Mouse (Mus musculus): ENCODE results near the gene Rgs11. TPM values are rescaled to one million over a fixed set of nuclear protein-coding genes. Genes with fewer than 3 reads are reported as not detected.

The Rgs11 gene
- polyA plus RNA-seq, 1 experiment from 2014 or later = 1.1 TPM

- H3K9me3 ChIP-seq = no peaks in the 10 kb centered on the region
- H3K27ac ChIP-seq = no peak overlapping the region
- H3K4me3 ChIP-seq = no peak overlapping the region
- peaks cover 12% of the 10 kb centered on the region for H3K36me3 ChIP-seq (replicated peaks)
- no peak for DNase-seq (ENCODE audit: extremely low spot score, low spot score)
- peaks cover 80% of the 10 kb centered on the region for H3K27me3 ChIP-seq (ENCODE audit: poor library complexity, severe bottlenecking)
- H3K4me1 ChIP-seq = peaks cover 50% of the 10 kb centered on the region
Observed at GRCm38 (mm10) chr17:26201998-26202397, 753 bp upstream of the Rgs11 start.

- Histone ChIP-seq H3K9me3 (no peaks in the 10 kb centered on the region), H3K4me1 (peaks cover 50% of the 10 kb centered on the region), H3K27me3 (ENCODE audit: poor library complexity, severe bottlenecking) (peaks cover 80% of the 10 kb centered on the region), H3K27ac (no peak overlapping the region), H3K4me3 (peak overlapping the region; percentile 52), H3K36me3 (replicated peaks) (no peaks in the 10 kb centered on the region)
- DNase-seq (ENCODE audit: extremely low spot score, low spot score) = no peak
- WGBS = 1% methylated on average over 30 of the region's 30 CpGs
Observed at GRCm38 (mm10) chr17:26203321-26203811, 615 bp downstream of the Rgs11 start.

GRCm38 (mm10) chr17:26204766-26205165 lies 2.0 kb downstream of the Rgs11 start:
- no peak overlapping the region for H3K4me3 ChIP-seq
- H3K27me3 ChIP-seq (ENCODE audit: poor library complexity, severe bottlenecking) = peaks cover 67% of the 10 kb centered on the region
- no peak for DNase-seq (ENCODE audit: extremely low spot score, low spot score)
- no peaks in the 10 kb centered on the region for H3K9me3 ChIP-seq
- H3K4me1 ChIP-seq = peaks cover 50% of the 10 kb centered on the region
- H3K36me3 ChIP-seq (replicated peaks) = no peaks in the 10 kb centered on the region
- WGBS = 27% methylated on average over 11 of the region's 11 CpGs
- H3K27ac ChIP-seq = no peak overlapping the region

- Histone ChIP-seq H3K4me1 (peaks cover 39% of the 10 kb centered on the region), H3K27ac (no peak overlapping the region), H3K9me3 (no peaks in the 10 kb centered on the region), H3K4me3 (no peak overlapping the region), H3K36me3 (replicated peaks) (no peaks in the 10 kb centered on the region), H3K27me3 (ENCODE audit: poor library complexity, severe bottlenecking) (peaks cover 50% of the 10 kb centered on the region)
- 60% methylated on average over 1 of the region's 1 CpGs for WGBS
- DNase-seq (ENCODE audit: extremely low spot score, low spot score) = no peak
Observed at GRCm38 (mm10) chr17:26206392-26206791, 3.6 kb downstream of the Rgs11 start.

- peaks cover 26% of the 10 kb centered on the region for H3K4me1 ChIP-seq
- H3K4me3 ChIP-seq = no peak within 1 kb of the TSS
- no peaks in the 10 kb centered on the region for H3K36me3 ChIP-seq (replicated peaks)
- WGBS = 93% methylated on average over 12 of the region's 12 CpGs
- DNase-seq (ENCODE audit: extremely low spot score, low spot score) = no peak
- no peaks in the 10 kb centered on the region for H3K9me3 ChIP-seq
- peaks cover 37% of the 10 kb centered on the region for H3K27me3 ChIP-seq (ENCODE audit: poor library complexity, severe bottlenecking)
- no peak within 1 kb of the TSS for H3K27ac ChIP-seq
Observed at GRCm38 (mm10) chr17:26207686-26208085, 4.9 kb downstream of the Rgs11 start, which contains the start of gene Arhgdig. Arhgdig (minus strand) TSS chr17:26207786.

- no peak for DNase-seq (ENCODE audit: extremely low spot score, low spot score)
- Histone ChIP-seq H3K4me3 (no peak overlapping the region), H3K27ac (no peak overlapping the region), H3K27me3 (ENCODE audit: poor library complexity, severe bottlenecking) (no peaks in the 10 kb centered on the region; the same call in 1 of the 2 replicates), H3K9me3 (no peaks in the 10 kb centered on the region), H3K36me3 (replicated peaks) (peaks cover 6% of the 10 kb centered on the region; the same call in 1 of the 2 replicates), H3K4me1 (no peaks in the 10 kb centered on the region)
- WGBS = 88% methylated on average over 7 of the region's 7 CpGs
Observed at GRCm38 (mm10) chr17:26212241-26212640, 9.5 kb downstream of the Rgs11 start.

- no peak for DNase-seq (ENCODE audit: extremely low spot score, low spot score)
- 89% methylated on average over 11 of the region's 11 CpGs for WGBS
- Histone ChIP-seq H3K9me3 (no peaks in the 10 kb centered on the region), H3K4me1 (no peaks in the 10 kb centered on the region), H3K27ac (no peak overlapping the region), H3K36me3 (replicated peaks) (peaks cover 6% of the 10 kb centered on the region), H3K4me3 (no peak overlapping the region), H3K27me3 (ENCODE audit: poor library complexity, severe bottlenecking) (no peaks in the 10 kb centered on the region)
Observed at GRCm38 (mm10) chr17:26212681-26213080, 9.9 kb downstream of the Rgs11 start.

GRCm38 (mm10) chr17:26221508-26221907 lies 18.8 kb downstream of the Rgs11 start:
- WGBS = 73% methylated on average over 2 of the region's 2 CpGs
- no peaks in the 10 kb centered on the region for H3K9me3 ChIP-seq
- no peak overlapping the region for H3K27ac ChIP-seq
- DNase-seq (ENCODE audit: extremely low spot score, low spot score) = no peak
- H3K4me3 ChIP-seq = no peak overlapping the region
- H3K4me1 ChIP-seq = no peaks in the 10 kb centered on the region
- H3K36me3 ChIP-seq (replicated peaks) = peaks cover 4% of the 10 kb centered on the region
- no peaks in the 10 kb centered on the region for H3K27me3 ChIP-seq (ENCODE audit: poor library complexity, severe bottlenecking)

- H3K27ac ChIP-seq = no peak overlapping the region
- WGBS = 89% methylated on average over 12 of the region's 12 CpGs
- no peaks in the 10 kb centered on the region for H3K27me3 ChIP-seq (ENCODE audit: poor library complexity, severe bottlenecking)
- H3K9me3 ChIP-seq = no peaks in the 10 kb centered on the region
- no peaks in the 10 kb centered on the region for H3K4me1 ChIP-seq
- no peaks in the 10 kb centered on the region for H3K36me3 ChIP-seq (replicated peaks)
- no peak for DNase-seq (ENCODE audit: extremely low spot score, low spot score)
- no peak overlapping the region for H3K4me3 ChIP-seq
Observed at GRCm38 (mm10) chr17:26225150-26225549, 22.4 kb downstream of the Rgs11 start.

GRCm38 (mm10) chr17:26229776-26230175 lies 27.0 kb downstream of the Rgs11 start:
- WGBS = 92% methylated on average over 5 of the region's 5 CpGs
- H3K4me3 ChIP-seq = no peak overlapping the region

GRCm38 (mm10) chr17:26231156-26231555 lies 28.4 kb downstream of the Rgs11 start:
- H3K36me3 ChIP-seq (replicated peaks) = no peaks in the 10 kb centered on the region
- WGBS = 89% methylated on average over 5 of the region's 5 CpGs
- H3K27me3 ChIP-seq (ENCODE audit: poor library complexity, severe bottlenecking) = no peaks in the 10 kb centered on the region
- no peak for DNase-seq (ENCODE audit: extremely low spot score, low spot score)
- H3K9me3 ChIP-seq = no peaks in the 10 kb centered on the region
- H3K4me3 ChIP-seq = no peak overlapping the region
- no peak overlapping the region for H3K27ac ChIP-seq
- peaks cover 14% of the 10 kb centered on the region for H3K4me1 ChIP-seq

More at GRCm38 (mm10) chr17:26229776-26230175, 27.0 kb downstream of the Rgs11 start:
- Histone ChIP-seq H3K27ac (no peak overlapping the region), H3K27me3 (ENCODE audit: poor library complexity, severe bottlenecking) (no peaks in the 10 kb centered on the region), H3K9me3 (no peaks in the 10 kb centered on the region), H3K4me1 (peaks cover under 1% of the 10 kb centered on the region; the same call in 1 of the 2 replicates), H3K36me3 (replicated peaks) (no peaks in the 10 kb centered on the region)
- DNase-seq (ENCODE audit: extremely low spot score, low spot score) = no peak

GRCm38 (mm10) chr17:26232863-26233262 lies 30.1 kb downstream of the Rgs11 start:
- Histone ChIP-seq H3K27ac (no peak overlapping the region), H3K9me3 (no peaks in the 10 kb centered on the region), H3K36me3 (replicated peaks) (no peaks in the 10 kb centered on the region), H3K4me1 (peaks cover 19% of the 10 kb centered on the region), H3K4me3 (no peak overlapping the region), H3K27me3 (ENCODE audit: poor library complexity, severe bottlenecking) (no peaks in the 10 kb centered on the region)
- DNase-seq (ENCODE audit: extremely low spot score, low spot score) = no peak
- WGBS = 70% methylated on average over 8 of the region's 8 CpGs

- no peak for DNase-seq (ENCODE audit: extremely low spot score, low spot score)
- H3K9me3 ChIP-seq = no peaks in the 10 kb centered on the region
- H3K27ac ChIP-seq = no peak overlapping the region
- peaks cover 19% of the 10 kb centered on the region for H3K4me1 ChIP-seq
- no peaks in the 10 kb centered on the region for H3K27me3 ChIP-seq (ENCODE audit: poor library complexity, severe bottlenecking)
- WGBS = 91% methylated on average over 8 of the region's 8 CpGs
- H3K36me3 ChIP-seq (replicated peaks) = no peaks in the 10 kb centered on the region
- H3K4me3 ChIP-seq = no peak overlapping the region
Observed at GRCm38 (mm10) chr17:26234386-26234785, 31.6 kb downstream of the Rgs11 start.
